Mouse (Mus musculus): ENCODE measurements around the gene Ddx52.

Gene Ddx52

GRCm38 (mm10) chr11:83969040-83969439, 27.2 kb downstream of the Ddx52 start:
- DNase-seq = no peak

- DNase-seq = no peak
These were observed 32.9 kb downstream of the Ddx52 start for GRCm38 (mm10) chr11:83974561-83975346.

GRCm38 (mm10) chr11:83975488-83975887, 33.6 kb downstream of the Ddx52 start:
- no peak for DNase-seq

GRCm38 (mm10) chr11:83976236-83976977, 34.5 kb downstream of the Ddx52 start:
- no peak for DNase-seq

- no peak for DNase-seq
These were observed 35.9 kb downstream of the Ddx52 start for GRCm38 (mm10) chr11:83977810-83978209.

- no peak for DNase-seq
These were observed 38.1 kb downstream of the Ddx52 start for GRCm38 (mm10) chr11:83979992-83980391.

- no peak for DNase-seq
These were observed 39.5 kb downstream of the Ddx52 start for GRCm38 (mm10) chr11:83981338-83981737.

GRCm38 (mm10) chr11:83991701-83992100, 49.8 kb downstream of the Ddx52 start:
- no peak for DNase-seq

- DNase-seq = no peak
These were observed 51.6 kb downstream of the Ddx52 start for GRCm38 (mm10) chr11:83993428-83993827.

- no peak for DNase-seq
These were observed 52.6 kb downstream of the Ddx52 start for GRCm38 (mm10) chr11:83994481-83994880.

GRCm38 (mm10) chr11:83995535-83995950, 53.7 kb downstream of the Ddx52 start:
- DNase-seq = no peak

GRCm38 (mm10) chr11:83997171-83997868, 55.5 kb downstream of the Ddx52 start:
- DNase-seq = no peak

- DNase-seq = no peak
These were observed 57.1 kb downstream of the Ddx52 start for GRCm38 (mm10) chr11:83998993-83999392.

GRCm38 (mm10) chr11:83999411-83999915, 57.6 kb downstream of the Ddx52 start:
- DNase-seq = no peak

- no peak for DNase-seq
These were observed 59.4 kb downstream of the Ddx52 start for GRCm38 (mm10) chr11:84001257-84001656.

- no peak for DNase-seq
These were observed 62.1 kb downstream of the Ddx52 start for GRCm38 (mm10) chr11:84003986-84004385.

- no peak for DNase-seq
These were observed 67.1 kb downstream of the Ddx52 start for GRCm38 (mm10) chr11:84009001-84009400.

- no peak for DNase-seq
These were observed 68.5 kb downstream of the Ddx52 start for GRCm38 (mm10) chr11:84010411-84010810.

GRCm38 (mm10) chr11:84011050-84011449, 69.2 kb downstream of the Ddx52 start:
- DNase-seq = no peak

- no peak for DNase-seq
These were observed 69.7 kb downstream of the Ddx52 start for GRCm38 (mm10) chr11:84011576-84011975.
